Mouse (Mus musculus) Patski (cell line): ENCODE data around the gene Hdac4. TPM values are rescaled to one million over a fixed set of nuclear protein-coding genes. Genes with fewer than 3 reads are reported as not detected.

Source experiments
- ATAC-seq: fragments of 100-300 bp; one replicate; pipeline ENCODE4 v1.8.0; 2021
- CTCF ChIA-PET: fragments of 350-600 bp; sonication (Branson Sonifier 250); formaldehyde crosslinking; loops from one replicate; lab custom pipeline; 2022; ENCODE audit warnings: inconsistent platforms; lab: Charles Lee
- POLR2A ChIA-PET: fragments of 350-600 bp; sonication (Branson Sonifier 250); formaldehyde crosslinking; loops from one replicate; lab custom pipeline; 2022; ENCODE audit warnings: antibody characterized with exemption, inconsistent platforms; lab: Charles Lee
- DNase-seq: peaks from one replicate; pipeline ENCODE4 v3.0.0-alpha.2; 2011; ENCODE audit warnings: low read depth, low spot score
- H3K27me3 ChIP-seq: fragments of 371-371 bp; one replicate; pipeline ENCODE4 v1.5.1; 2021
- CTCF ChIP-seq: fragments of 100-300 bp; IDR thresholded peaks from one replicate; pipeline ENCODE4 v1.5.1; 2021
- in situ Hi-C: fragments of 300-500 bp; cut with MboI; formaldehyde crosslinking; loops from 3 replicates; pipeline ENCODE4 v1.11.1; 2018; ENCODE audit warnings: low pct_unique_long_range_greater_than_20kb, mixed read lengths
- polyA plus RNA-seq: library from polyadenylated mRNA; unstranded; gene quantifications from one replicate; pipeline ENCODE4 v1.2.3, GENCODE M21; 2021

Hdac4 gene
- polyA plus RNA-seq, 1 experiment from 2014 or later: 15.0 TPM

GRCm38 (mm10) chr1:92168900-92169775 lies 26.4 kb downstream of the Hdac4 start:
- POLR2A ChIA-PET: no interaction called here
- in situ Hi-C loops: no loop called here
- CTCF ChIA-PET: no interaction called here
- H3K27me3 ChIP-seq: no peaks in the 10 kb centered on the region
- DNase-seq (no peak), ATAC-seq (no peak)
- TF ChIP-seq CTCF: no peak

- CTCF ChIA-PET: interaction anchor here (1.0 to 2.6 kb wide), 4 partner anchors 12 to 21 kb away, joined by 3 to 8 read pairs (median 3); no protein-coding TSS in a partner anchor
- POLR2A ChIA-PET: no interaction called here
- H3K27me3 ChIP-seq: no peaks in the 10 kb centered on the region
- no peak for TF ChIP-seq CTCF
- ATAC-seq (no peak), DNase-seq (no peak)
- in situ Hi-C loops: no loop called here
Measured at GRCm38 (mm10) chr1:92163932-92164331, 31.6 kb downstream of the Hdac4 start.

GRCm38 (mm10) chr1:92159804-92160203 lies 35.7 kb downstream of the Hdac4 start:
- ChIA-PET CTCF (no interaction called here), POLR2A (no interaction called here)
- ATAC-seq: no peak
- no peaks in the 10 kb centered on the region for H3K27me3 ChIP-seq
- DNase-seq: no peak
- no peak for TF ChIP-seq CTCF
- in situ Hi-C loops: no loop called here

- in situ Hi-C loops: no loop called here
- CTCF ChIA-PET: interaction anchor here (0.9 kb wide), 1 partner anchor 13 kb away, joined by 3 read pairs; no protein-coding TSS in a partner anchor
- POLR2A ChIA-PET: no interaction called here
- no peak for ATAC-seq
- TF ChIP-seq CTCF: no peak
- H3K27me3 ChIP-seq: no peaks in the 10 kb centered on the region
- DNase-seq: no peak
Measured at GRCm38 (mm10) chr1:92150201-92150600, 45.3 kb downstream of the Hdac4 start.

DNA sequence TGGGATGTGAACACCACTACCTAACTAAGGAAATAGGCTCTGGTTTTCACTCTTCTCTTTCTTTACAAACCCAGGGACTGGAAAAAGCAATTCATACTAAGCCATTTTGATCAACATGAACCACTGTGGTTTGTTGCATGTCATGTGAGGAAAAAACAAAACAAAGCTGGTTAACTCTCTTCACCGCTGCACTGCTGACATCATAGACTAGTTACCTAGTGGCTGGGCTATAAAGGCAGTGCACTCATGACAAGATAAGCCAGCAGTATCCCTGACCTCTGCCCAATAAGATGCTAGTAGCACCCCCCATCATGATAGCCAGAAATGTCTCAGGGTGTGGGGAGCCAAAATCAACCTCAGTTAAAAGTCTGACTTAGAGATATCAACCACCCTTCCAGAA lies 47.0 kb downstream of the Hdac4 start:
- CTCF ChIA-PET: no interaction called here
- in situ Hi-C loops: no loop called here

GRCm38 (mm10) chr1:92144868-92145534 lies 50.5 kb downstream of the Hdac4 start:
- ATAC-seq (no peak), DNase-seq (no peak)
- no peak for TF ChIP-seq CTCF
- no peaks in the 10 kb centered on the region for H3K27me3 ChIP-seq
- in situ Hi-C loops: no loop called here
- ChIA-PET CTCF (no interaction called here), POLR2A (no interaction called here)

More for the DNA sequence above, 47.0 kb downstream of the Hdac4 start:
- no peak for ATAC-seq
- POLR2A ChIA-PET: no interaction called here
- TF ChIP-seq CTCF: no peak
- no peak for DNase-seq
- H3K27me3 ChIP-seq: no peaks in the 10 kb centered on the region

- DNase-seq (no peak), ATAC-seq (no peak)
- in situ Hi-C loops: no loop called here
- no peaks in the 10 kb centered on the region for H3K27me3 ChIP-seq
- ChIA-PET POLR2A (no interaction called here), CTCF (interaction anchor here (0.7 to 1.3 kb wide), 2 partner anchors 14 to 20 kb away, joined by 3 to 4 read pairs; no protein-coding TSS in a partner anchor)
- no peak for TF ChIP-seq CTCF
Measured at GRCm38 (mm10) chr1:92143331-92143895, 52.1 kb downstream of the Hdac4 start.

DNA sequence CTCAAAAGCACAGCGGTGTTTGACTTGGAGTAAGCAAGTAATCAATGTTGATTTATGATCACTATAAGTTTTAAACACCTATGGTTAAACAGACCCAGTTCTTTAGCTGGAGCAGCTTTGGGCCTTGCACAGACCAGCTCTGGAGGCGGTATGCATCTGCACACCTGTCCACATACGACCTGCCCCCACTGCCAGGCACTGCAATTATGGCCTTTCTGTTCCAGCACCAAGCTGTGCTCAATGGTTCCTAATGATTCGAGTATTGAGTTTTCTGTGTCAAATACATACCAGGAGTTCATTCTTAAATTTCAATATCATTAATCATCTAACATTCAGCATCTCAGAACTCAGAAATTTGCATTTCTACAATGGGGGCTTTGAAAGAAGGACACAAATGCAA lies 52.7 kb downstream of the Hdac4 start:
- ATAC-seq (no peak), DNase-seq (no peak)
- TF ChIP-seq CTCF: no peak
- in situ Hi-C loops: no loop called here
- H3K27me3 ChIP-seq: no peaks in the 10 kb centered on the region
- ChIA-PET POLR2A (no interaction called here), CTCF (interaction anchor here (0.7 to 1.3 kb wide), 2 partner anchors 13 to 21 kb away, joined by 3 to 4 read pairs; no protein-coding TSS in a partner anchor)

GRCm38 (mm10) chr1:92139001-92139400 lies 56.5 kb downstream of the Hdac4 start:
- ChIA-PET POLR2A (no interaction called here), CTCF (interaction anchor here (1.5 to 1.6 kb wide), 2 partner anchors 13 to 153 kb away, joined by 3 to 4 read pairs; no protein-coding TSS in a partner anchor)
- in situ Hi-C loops: no loop called here
- no peak for TF ChIP-seq CTCF
- DNase-seq (no peak), ATAC-seq (no peak)
- no peaks in the 10 kb centered on the region for H3K27me3 ChIP-seq

DNA sequence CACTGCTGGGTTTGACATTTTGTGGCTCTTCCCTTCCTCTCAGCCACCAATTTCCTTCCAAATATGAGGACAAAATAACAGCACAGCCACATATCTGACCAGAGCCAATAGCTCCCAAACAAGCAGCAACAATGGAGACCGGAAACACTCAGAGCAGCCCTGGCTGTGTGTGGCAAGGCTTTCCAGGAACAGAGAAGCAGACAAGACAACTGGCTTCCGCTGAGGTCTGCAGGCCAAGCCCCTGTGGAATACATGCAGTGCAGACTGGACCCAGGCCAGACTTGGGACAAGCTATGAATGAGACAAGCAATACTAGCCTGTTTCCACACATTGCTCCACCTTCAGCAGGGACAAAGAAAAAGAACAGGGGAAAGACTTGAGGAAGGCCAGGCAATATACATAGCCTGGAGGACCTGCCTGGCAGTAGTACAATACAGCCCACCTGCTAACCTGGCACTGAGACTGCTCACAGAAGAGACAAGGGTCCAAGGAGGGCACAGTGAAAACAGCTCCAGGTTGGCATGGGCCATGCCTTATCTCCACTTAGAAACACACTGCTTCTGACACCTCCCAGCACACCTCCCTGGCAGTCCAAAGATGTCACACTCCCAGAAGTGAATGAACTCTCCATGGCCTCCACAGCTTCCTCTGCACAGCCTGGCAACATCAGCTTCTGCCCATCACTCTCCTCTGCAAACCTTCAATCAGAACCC lies 58.2 kb downstream of the Hdac4 start:
- TF ChIP-seq CTCF: no peak
- in situ Hi-C loops: no loop called here
- H3K27me3 ChIP-seq: no peaks in the 10 kb centered on the region
- ChIA-PET POLR2A (no interaction called here), CTCF (interaction anchor here (1.3 to 1.6 kb wide), 3 partner anchors 12 to 151 kb away, joined by 3 read pairs; no protein-coding TSS in a partner anchor)
- DNase-seq: no peak
- no peak for ATAC-seq
